Mouse (Mus musculus) stomach, embryonic 14.5 days (tissue): ENCODE results near the gene Naalad2. TPM values are rescaled to one million over a fixed set of nuclear protein-coding genes. Genes with fewer than 3 reads are reported as not detected.
"Not testable (repeated sequence)": the region's sequence is repeated elsewhere in the genome, so short reads cannot be mapped to it uniquely, and the experiment has no call there.

Experiments
- ATAC-seq: fragments of 200-750 bp; cut with Nextera tagmentation; 2 replicates; pipeline ENCODE4 v1.8.0; 2017; ENCODE audit warnings: low read depth, moderate TSS enrichment; ENCODE audit not compliant: insufficient number of reproducible peaks, insufficient read depth, low FRiP score
- H3K27ac ChIP-seq: fragments of 300-500 bp; sonication (generic); 2 replicates; pipeline ENCODE4 v1.5.1; 2014; ENCODE audit warnings: mild to moderate bottlenecking, low read length, moderate library complexity, mixed read lengths
- H3K27me3 ChIP-seq: fragments of 300-500 bp; sonication (generic); 2 replicates; pipeline ENCODE4 v1.6.1; 2014; ENCODE audit warnings: low read length, control low read depth, mixed read lengths; ENCODE audit not compliant: control insufficient read depth, insufficient read depth
- H3K36me3 ChIP-seq: fragments of 300-500 bp; sonication (generic); 2 replicates; pipeline ENCODE4 v1.6.1; 2014; ENCODE audit warnings: mild to moderate bottlenecking, control low read depth, low read length, moderate library complexity, mixed read lengths; ENCODE audit not compliant: control insufficient read depth, insufficient read depth
- H3K4me1 ChIP-seq: fragments of 300-500 bp; sonication (generic); 2 replicates; pipeline ENCODE4 v1.6.1; 2014; ENCODE audit warnings: low read length, control low read depth, mixed read lengths; ENCODE audit not compliant: control insufficient read depth, insufficient read depth
- H3K4me2 ChIP-seq: fragments of 300-500 bp; sonication (generic); replicated peaks from 2 replicates; pipeline ENCODE4 v1.6.1; 2014; ENCODE audit warnings: low read depth, low read length, control low read depth
- H3K4me3 ChIP-seq: fragments of 300-500 bp; sonication (generic); 2 replicates; pipeline ENCODE4 v1.5.1; 2014; ENCODE audit warnings: low read depth, low read length, control low read depth
- H3K9ac ChIP-seq: fragments of 300-500 bp; sonication (generic); replicated peaks from 2 replicates; pipeline ENCODE4 v1.6.1; 2014; ENCODE audit warnings: low read depth, mild to moderate bottlenecking, control low read depth, low read length, moderate library complexity, mixed read lengths
- H3K9me3 ChIP-seq: fragments of 300-500 bp; sonication (generic); 2 replicates; pipeline ENCODE4 v1.6.1; 2016; ENCODE audit warnings: low read depth, low read length, control low read depth; ENCODE audit not compliant: control insufficient read depth
- WGBS: fragments of 180-500 bp; shearing (Covaris S2); extraction: QIAGEN DNeasy Blood & Tissue Kit; methylation state at CpG from one replicate; pipeline ENCODE4 v1.1.7; 2014; 5-methylcytosine and 5-hydroxymethylcytosine counted together
- polyA plus RNA-seq: library from polyadenylated mRNA; unstranded; fragments of >200 nt; fragmentation: Nextera tagmentation; extraction: Ambion mirVana; gene quantifications from 2 replicates; pipeline ENCODE4 v1.2.1, GENCODE M21; 2014

The Naalad2 gene
- polyA plus RNA-seq, 1 experiment from 2014 or later = 4.1 TPM

GRCm38 (mm10) chr9:18298301-18298700 lies 104.5 kb downstream of the Naalad2 start:
- H3K9me3 ChIP-seq = no peaks in the 10 kb centered on the region
- 89% methylated on average over 6 of the region's 6 CpGs for WGBS
- H3K36me3 ChIP-seq = peaks cover 23% of the 10 kb centered on the region
- H3K4me2 ChIP-seq = no peak overlapping the region
- ATAC-seq = no peak
- H3K4me1 ChIP-seq = peaks cover 1% of the 10 kb centered on the region; the same call in 1 of the 2 replicates
- no peak overlapping the region for H3K9ac ChIP-seq
- no peaks in the 10 kb centered on the region for H3K27me3 ChIP-seq
- H3K4me3 ChIP-seq = no peak overlapping the region
- no peak overlapping the region for H3K27ac ChIP-seq

GRCm38 (mm10) chr9:18293026-18293781 lies 109.6 kb downstream of the Naalad2 start:
- Histone ChIP-seq H3K4me1 (peaks cover 4% of the 10 kb centered on the region; the same call in 1 of the 2 replicates), H3K27ac (no peak overlapping the region)

GRCm38 (mm10) chr9:18292443-18292922 lies 110.3 kb downstream of the Naalad2 start:
- 1% methylated on average over 24 of the region's 24 CpGs for WGBS
- no peak; the same call in 1 of the 2 replicates for ATAC-seq

More at GRCm38 (mm10) chr9:18293026-18293781, 109.6 kb downstream of the Naalad2 start:
- Histone ChIP-seq H3K9me3 (no peaks in the 10 kb centered on the region), H3K36me3 (peaks cover 3% of the 10 kb centered on the region), H3K9ac (peak overlapping the region; percentile 95), H3K4me3 (peak overlapping the region; percentile 95), H3K4me2 (peak overlapping the region; percentile 62), H3K27me3 (no peaks in the 10 kb centered on the region)
- 34% methylated on average over 6 of the region's 6 CpGs for WGBS
- ATAC-seq = no peak

GRCm38 (mm10) chr9:18291571-18292429 lies 111.0 kb downstream of the Naalad2 start, which contains the start of gene Chordc1:
Gene Chordc1, plus strand, starts transcription at chr9:18292125.
- 3% methylated on average over 49 of the region's 49 CpGs for WGBS
- peak; percentile 100 for ATAC-seq
- peak within 1 kb of the TSS; percentile 95 for H3K9ac ChIP-seq
- H3K27me3 ChIP-seq = no peaks in the 10 kb centered on the region
- peaks cover 4% of the 10 kb centered on the region; the same call in 1 of the 2 replicates for H3K4me1 ChIP-seq
- H3K27ac ChIP-seq = peak within 1 kb of the TSS; percentile 75
- H3K9me3 ChIP-seq = no peaks in the 10 kb centered on the region
- no peaks in the 10 kb centered on the region; the same call in 1 of the 2 replicates for H3K36me3 ChIP-seq
- H3K4me2 ChIP-seq = peak within 1 kb of the TSS; percentile 62
- H3K4me3 ChIP-seq = peak within 1 kb of the TSS; percentile 95

More at GRCm38 (mm10) chr9:18292443-18292922, 110.3 kb downstream of the Naalad2 start:
- H3K36me3 ChIP-seq = no peaks in the 10 kb centered on the region; the same call in 1 of the 2 replicates
- no peaks in the 10 kb centered on the region for H3K27me3 ChIP-seq
- peak overlapping the region; percentile 62 for H3K4me2 ChIP-seq
- H3K9ac ChIP-seq = peak overlapping the region; percentile 95
- peak overlapping the region; percentile 75 for H3K27ac ChIP-seq
- H3K4me1 ChIP-seq = peaks cover 4% of the 10 kb centered on the region; the same call in 1 of the 2 replicates
- no peaks in the 10 kb centered on the region for H3K9me3 ChIP-seq
- H3K4me3 ChIP-seq = peak overlapping the region; percentile 95

- not testable (repeated sequence) for H3K27ac ChIP-seq, H3K27me3 ChIP-seq, H3K4me3 ChIP-seq, H3K4me2 ChIP-seq, H3K9me3 ChIP-seq, ATAC-seq, H3K36me3 ChIP-seq, H3K4me1 ChIP-seq, H3K9ac ChIP-seq
- 27% methylated on average over 5 of the region's 5 CpGs for WGBS
Measured at GRCm38 (mm10) chr9:18278693-18279092, 124.1 kb downstream of the Naalad2 start.

- Histone ChIP-seq H3K4me1 (no peaks in the 10 kb centered on the region), H3K4me2 (no peak overlapping the region), H3K27ac (no peak overlapping the region), H3K36me3 (no peaks in the 10 kb centered on the region), H3K27me3 (no peaks in the 10 kb centered on the region), H3K9ac (no peak overlapping the region), H3K4me3 (no peak overlapping the region), H3K9me3 (no peaks in the 10 kb centered on the region)
- no peak for ATAC-seq
- WGBS = 46% methylated on average over 1 of the region's 1 CpGs
Measured at GRCm38 (mm10) chr9:18277497-18277896, 125.3 kb downstream of the Naalad2 start.

GRCm38 (mm10) chr9:18276844-18277243 lies 126.0 kb downstream of the Naalad2 start:
- 44% methylated on average over 2 of the region's 2 CpGs for WGBS
- Histone ChIP-seq H3K4me3 (no peak overlapping the region), H3K4me1 (no peaks in the 10 kb centered on the region), H3K27me3 (no peaks in the 10 kb centered on the region), H3K27ac (no peak overlapping the region), H3K9me3 (no peaks in the 10 kb centered on the region), H3K9ac (no peak overlapping the region), H3K36me3 (no peaks in the 10 kb centered on the region), H3K4me2 (no peak overlapping the region)
- ATAC-seq = no peak

GRCm38 (mm10) chr9:18275901-18276300 lies 126.9 kb downstream of the Naalad2 start:
- Histone ChIP-seq H3K9ac (no peak overlapping the region), H3K36me3 (no peaks in the 10 kb centered on the region), H3K4me2 (no peak overlapping the region), H3K4me1 (no peaks in the 10 kb centered on the region), H3K27ac (no peak overlapping the region), H3K27me3 (no peaks in the 10 kb centered on the region), H3K4me3 (no peak overlapping the region), H3K9me3 (no peaks in the 10 kb centered on the region)
- ATAC-seq = no peak
- 90% methylated on average over 1 of the region's 1 CpGs for WGBS
